Mouse (Mus musculus) midbrain, embryonic 14.5 days (tissue): ENCODE measurements around the gene Fkbp5. TPM values are rescaled to one million over a fixed set of nuclear protein-coding genes. Genes with fewer than 3 reads are reported as not detected.

ENCODE experiments used
- ATAC-seq: fragments of 200-750 bp; cut with Nextera tagmentation; 2 replicates; pipeline ENCODE4 v1.8.0; 2017; ENCODE audit warnings: moderate number of reproducible peaks, moderate library complexity; ENCODE audit not compliant: low FRiP score, low TSS enrichment
- DNase-seq: peaks from one replicate; pipeline ENCODE4 v3.0.0-alpha.2; 2015
- H3K27ac ChIP-seq: fragments of 300-500 bp; sonication (generic); replicated peaks from 2 replicates; pipeline ENCODE4 v1.5.1; 2014; ENCODE audit warnings: mild to moderate bottlenecking, low read depth, low read length, moderate library complexity
- H3K27me3 ChIP-seq: fragments of 300-500 bp; sonication (generic); 2 replicates; pipeline ENCODE4 v1.6.1; 2014; ENCODE audit warnings: low read length, control low read depth, mixed read lengths; ENCODE audit not compliant: control insufficient read depth, insufficient read depth
- H3K36me3 ChIP-seq: fragments of 300-500 bp; sonication (generic); 2 replicates; pipeline ENCODE4 v1.6.1; 2014; ENCODE audit warnings: low read length, control low read depth; ENCODE audit not compliant: control insufficient read depth, insufficient read depth
- H3K4me1 ChIP-seq: fragments of 300-500 bp; sonication (generic); 2 replicates; pipeline ENCODE4 v1.6.1; 2014; ENCODE audit warnings: mild to moderate bottlenecking, antibody characterized with exemption, low read length, control low read depth; ENCODE audit not compliant: control insufficient read depth, insufficient read depth
- H3K4me2 ChIP-seq: fragments of 300-500 bp; sonication (generic); 2 replicates; pipeline ENCODE4 v1.6.1; 2014; ENCODE audit warnings: mild to moderate bottlenecking, low read length, moderate library complexity
- H3K4me3 ChIP-seq: fragments of 300-500 bp; sonication (generic); replicated peaks from 2 replicates; pipeline ENCODE4 v1.5.1; 2014; ENCODE audit warnings: low read depth, low read length
- H3K9ac ChIP-seq: fragments of 300-500 bp; sonication (generic); replicated peaks from 2 replicates; pipeline ENCODE4 v1.6.1; 2014; ENCODE audit warnings: mild to moderate bottlenecking, low read length, moderate library complexity
- H3K9me3 ChIP-seq: fragments of 300-500 bp; sonication (generic); 2 replicates; pipeline ENCODE4 v1.6.1; 2016; ENCODE audit warnings: low read length, control low read depth, mixed read lengths; ENCODE audit not compliant: control insufficient read depth
- WGBS: fragments of 180-500 bp; shearing (Covaris S2); extraction: QIAGEN DNeasy Blood & Tissue Kit; methylation state at CpG from one replicate; pipeline ENCODE4 v1.1.7; 2014; 5-methylcytosine and 5-hydroxymethylcytosine counted together
- polyA plus RNA-seq: library from polyadenylated mRNA; unstranded; fragments of >200 nt; fragmentation: Nextera tagmentation; extraction: Ambion mirVana; gene quantifications from 2 replicates; pipeline ENCODE4 v1.2.1, GENCODE M21; 2014

Gene Fkbp5
- polyA plus RNA-seq, 1 experiment from 2014 or later: 11.6 TPM

- 79% methylated on average over 6 of the region's 6 CpGs for WGBS
- ATAC-seq (no peak), DNase-seq (no peak)
- Histone ChIP-seq H3K4me3 (no peak overlapping the region), H3K4me2 (no peak overlapping the region), H3K9ac (no peak overlapping the region), H3K36me3 (no peaks in the 10 kb centered on the region), H3K27ac (no peak overlapping the region), H3K27me3 (no peaks in the 10 kb centered on the region), H3K9me3 (no peaks in the 10 kb centered on the region), H3K4me1 (no peaks in the 10 kb centered on the region; the same call in none of the 2 replicates)
These were observed 46.5 kb downstream of the Fkbp5 start for GRCm38 (mm10) chr17:28470876-28471275.

- Histone ChIP-seq H3K4me1 (no peaks in the 10 kb centered on the region; the same call in none of the 2 replicates), H3K36me3 (no peaks in the 10 kb centered on the region), H3K9me3 (no peaks in the 10 kb centered on the region), H3K9ac (no peak overlapping the region), H3K27ac (no peak overlapping the region; the same call in 1 of the 2 replicates), H3K4me3 (no peak overlapping the region), H3K4me2 (no peak overlapping the region), H3K27me3 (no peaks in the 10 kb centered on the region)
- WGBS: 87% methylated on average over 11 of the region's 11 CpGs
- DNase-seq (no peak), ATAC-seq (no peak)
These were observed 49.6 kb downstream of the Fkbp5 start for GRCm38 (mm10) chr17:28467749-28468148.

DNA sequence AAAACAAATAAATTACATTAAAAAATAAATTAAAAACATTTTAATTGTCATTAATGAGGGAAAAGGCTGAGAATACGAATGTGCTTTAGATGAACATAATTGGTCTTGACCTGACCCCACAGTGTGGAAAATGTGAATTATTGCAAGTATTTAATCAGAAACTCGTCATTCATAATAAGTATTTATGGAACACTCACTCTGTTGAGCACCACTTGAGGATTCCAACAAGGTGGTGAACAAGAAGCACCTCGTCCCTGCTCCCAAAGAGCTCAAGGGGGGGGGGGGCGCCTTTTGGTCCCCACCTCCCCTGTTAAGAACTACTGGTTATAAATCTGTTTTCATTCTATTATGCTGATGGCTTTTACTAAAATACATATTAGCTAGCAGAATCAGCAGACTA lies 51.4 kb downstream of the Fkbp5 start:
- Histone ChIP-seq H3K9ac (no peak overlapping the region), H3K4me3 (no peak overlapping the region), H3K4me1 (no peaks in the 10 kb centered on the region; the same call in none of the 2 replicates), H3K36me3 (no peaks in the 10 kb centered on the region), H3K4me2 (no peak overlapping the region), H3K27me3 (no peaks in the 10 kb centered on the region), H3K9me3 (no peaks in the 10 kb centered on the region), H3K27ac (no peak overlapping the region)
- WGBS: 87% methylated on average over 4 of the region's 4 CpGs
- DNase-seq (no peak), ATAC-seq (no peak)

DNA sequence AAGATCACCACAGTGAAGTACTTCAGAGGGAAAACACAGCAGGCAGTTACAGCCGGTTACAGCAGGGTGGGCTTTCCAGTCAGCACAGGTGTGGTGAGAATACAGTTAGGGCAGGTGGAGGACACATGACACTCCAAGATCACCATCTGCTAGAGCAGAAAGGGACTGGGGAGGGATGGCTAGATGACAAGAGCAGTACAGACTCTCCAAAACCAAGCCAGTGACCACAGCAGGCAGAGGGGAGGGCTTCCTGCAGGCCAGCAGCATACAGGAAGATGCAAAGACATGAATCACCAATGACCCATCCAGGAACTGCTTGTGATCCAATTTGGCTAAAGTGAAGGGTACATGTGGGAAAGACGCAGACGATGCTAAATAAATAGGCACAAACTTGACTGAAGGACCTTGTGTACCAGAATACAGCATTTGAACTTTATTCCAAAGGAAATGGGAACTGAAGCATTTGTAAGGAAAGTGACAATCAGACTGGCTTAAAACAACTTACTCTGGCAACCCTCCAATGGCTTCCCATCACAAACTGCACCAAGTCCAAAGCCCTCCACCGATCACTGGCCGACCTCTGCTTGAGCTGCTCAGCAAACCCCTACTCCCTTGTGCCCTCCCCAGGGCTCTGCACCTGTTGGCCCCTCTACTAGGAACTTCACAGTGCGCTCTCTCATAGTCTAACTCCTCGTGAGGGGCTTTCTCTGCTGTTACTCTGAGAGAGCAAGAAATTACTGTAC lies 53.5 kb downstream of the Fkbp5 start:
- H3K4me3 ChIP-seq: no peak overlapping the region
- H3K4me1 ChIP-seq: no peaks in the 10 kb centered on the region
- WGBS: 90% methylated on average over 7 of the region's 7 CpGs
- no peaks in the 10 kb centered on the region for H3K9me3 ChIP-seq
- ATAC-seq: no peak
- no peak overlapping the region for H3K27ac ChIP-seq
- no peak for DNase-seq
- H3K36me3 ChIP-seq: no peaks in the 10 kb centered on the region
- no peaks in the 10 kb centered on the region for H3K27me3 ChIP-seq
- no peak overlapping the region for H3K4me2 ChIP-seq
- no peak overlapping the region for H3K9ac ChIP-seq

DNA sequence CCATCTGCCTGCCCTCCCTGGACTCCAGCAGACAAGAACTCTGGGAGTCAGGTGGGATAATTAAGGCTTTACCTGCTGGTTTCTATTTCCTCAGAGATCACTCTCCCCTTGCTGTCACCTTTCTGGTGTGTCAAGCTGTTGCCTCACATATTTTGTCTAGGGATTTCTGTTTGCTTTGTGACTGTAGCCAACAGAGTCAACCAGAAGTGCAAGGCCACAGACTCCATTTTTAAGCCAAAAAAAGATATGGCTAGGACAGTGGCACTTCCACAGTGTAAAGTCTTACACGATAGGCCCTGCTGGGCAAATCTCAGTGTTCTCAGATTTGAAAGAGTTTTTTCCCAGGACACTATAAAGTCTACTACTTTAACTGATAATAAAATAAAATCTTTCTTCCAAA lies 56.9 kb downstream of the Fkbp5 start:
- Histone ChIP-seq H3K36me3 (no peaks in the 10 kb centered on the region), H3K4me1 (no peaks in the 10 kb centered on the region), H3K9me3 (no peaks in the 10 kb centered on the region), H3K4me2 (no peak overlapping the region), H3K27me3 (no peaks in the 10 kb centered on the region), H3K4me3 (no peak overlapping the region), H3K27ac (no peak overlapping the region), H3K9ac (no peak overlapping the region)
- ATAC-seq (no peak), DNase-seq (no peak)
- 96% methylated on average over 1 of the region's 1 CpGs for WGBS

- 69% methylated on average over 4 of the region's 4 CpGs for WGBS
- H3K9ac ChIP-seq: no peak overlapping the region
- no peak overlapping the region for H3K4me3 ChIP-seq
- H3K4me1 ChIP-seq: 0 out of 2 replicates have a peak, but pooled peaks cover 3% of the 10 kb centered on the region
- H3K9me3 ChIP-seq: no peaks in the 10 kb centered on the region
- DNase-seq (peak; percentile 36), ATAC-seq (no peak)
- H3K4me2 ChIP-seq: no peak overlapping the region
- H3K36me3 ChIP-seq: no peaks in the 10 kb centered on the region
- H3K27me3 ChIP-seq: no peaks in the 10 kb centered on the region
- H3K27ac ChIP-seq: no peak overlapping the region
These were observed 62.2 kb downstream of the Fkbp5 start for GRCm38 (mm10) chr17:28455098-28455497.

DNA sequence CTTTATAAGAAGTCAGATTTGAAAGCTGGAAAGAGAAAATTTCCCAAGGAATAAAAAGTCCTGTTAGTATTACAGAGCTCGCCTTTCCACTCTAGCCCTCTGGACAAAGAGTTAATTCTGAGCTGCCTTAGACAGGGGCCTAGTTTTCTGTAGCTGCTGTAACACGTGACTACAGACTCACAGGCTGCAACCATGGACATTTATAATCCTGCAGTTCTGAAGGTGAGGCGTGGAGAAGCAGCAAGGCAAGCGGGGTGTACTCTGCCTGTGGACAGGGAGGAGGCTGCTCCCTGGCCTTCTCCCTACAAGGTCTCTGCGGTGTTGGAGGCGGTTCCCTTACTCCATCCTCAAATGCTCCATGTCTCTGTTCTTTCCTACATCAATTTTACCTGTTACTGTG lies 64.4 kb downstream of the Fkbp5 start:
- no peaks in the 10 kb centered on the region for H3K9me3 ChIP-seq
- H3K36me3 ChIP-seq: no peaks in the 10 kb centered on the region
- no peaks in the 10 kb centered on the region for H3K27me3 ChIP-seq
- H3K4me1 ChIP-seq: 0 out of 2 replicates have a peak, but pooled peaks cover 3% of the 10 kb centered on the region
- DNase-seq (peak; percentile 23), ATAC-seq (no peak)
- no peak overlapping the region for H3K4me3 ChIP-seq
- 68% methylated on average over 6 of the region's 6 CpGs for WGBS
- H3K27ac ChIP-seq: no peak overlapping the region
- no peak overlapping the region for H3K9ac ChIP-seq
- H3K4me2 ChIP-seq: no peak overlapping the region

DNA sequence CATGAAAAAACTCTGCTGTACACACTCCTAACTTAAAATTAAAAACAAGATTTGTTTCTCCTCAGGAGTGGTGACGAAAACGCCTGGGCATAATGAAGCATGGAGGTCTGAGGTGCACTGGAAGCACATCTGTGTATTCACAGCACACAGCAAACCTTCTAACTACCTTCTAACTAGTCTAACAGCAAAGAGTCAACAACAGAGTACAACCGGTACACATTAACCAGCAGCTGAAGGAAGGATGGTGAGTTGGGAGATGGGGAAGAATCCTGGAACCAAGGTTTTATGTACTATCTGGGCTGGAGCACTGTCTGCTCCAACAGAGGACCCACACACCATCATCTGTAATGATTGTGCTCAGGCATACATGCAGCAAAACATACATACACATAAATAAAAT lies 65.4 kb downstream of the Fkbp5 start:
- Histone ChIP-seq H3K9ac (no peak overlapping the region), H3K4me2 (no peak overlapping the region), H3K27me3 (no peaks in the 10 kb centered on the region), H3K9me3 (no peaks in the 10 kb centered on the region), H3K27ac (no peak overlapping the region), H3K4me1 (0 out of 2 replicates have a peak, but pooled peaks cover 3% of the 10 kb centered on the region), H3K36me3 (no peaks in the 10 kb centered on the region), H3K4me3 (no peak overlapping the region)
- ATAC-seq (no peak), DNase-seq (no peak)
- over 99% methylated on average over 3 of the region's 3 CpGs for WGBS

- Histone ChIP-seq H3K9ac (no peak overlapping the region), H3K36me3 (no peaks in the 10 kb centered on the region), H3K27ac (no peak overlapping the region), H3K4me3 (no peak overlapping the region), H3K4me1 (0 out of 2 replicates have a peak, but pooled peaks cover 3% of the 10 kb centered on the region), H3K4me2 (no peak overlapping the region), H3K27me3 (no peaks in the 10 kb centered on the region), H3K9me3 (no peaks in the 10 kb centered on the region)
- no peak for ATAC-seq
- 93% methylated on average over 5 of the region's 5 CpGs for WGBS
- no peak for DNase-seq
These were observed 65.8 kb downstream of the Fkbp5 start for GRCm38 (mm10) chr17:28451487-28451886.
